Mouse (Mus musculus) v-Abl transformed pro-B cells (cell line): ENCODE measurements around the gene Rpl12.
"Not testable (repeated sequence)": the region's sequence is repeated elsewhere in the genome, so short reads cannot be mapped to it uniquely, and the experiment has no call there.

ENCODE experiments used
- in situ Hi-C, 2 experiments: fragments of 400-800 bp; cut with MboI; formaldehyde crosslinking; loops; one replicate each; pipeline ENCODE4 v1.15.1; 2025; ENCODE audit not compliant: unreplicated experiment in 2 of 2

Rpl12 gene

DNA sequence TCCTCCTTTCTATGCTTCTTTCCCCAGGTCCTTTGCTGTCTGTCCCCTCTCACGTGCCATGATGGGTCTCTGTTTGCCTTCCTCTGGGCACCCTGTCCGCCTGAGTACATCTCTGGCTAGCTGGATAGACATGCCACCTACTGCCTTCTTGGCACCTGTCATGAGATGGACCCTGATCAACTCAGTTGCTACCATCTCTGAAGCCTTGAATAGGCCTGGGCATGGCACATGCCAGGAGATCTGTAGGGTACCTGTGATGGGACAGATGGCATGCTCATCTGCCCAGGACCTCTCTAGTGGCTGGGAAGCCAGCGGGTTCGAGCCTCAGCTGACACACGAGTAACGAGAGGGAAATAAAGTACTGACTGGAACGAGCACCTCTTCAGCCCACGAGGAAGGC lies 12.9 kb downstream of the Rpl12 start:
- in situ Hi-C loops = no loop called here

DNA sequence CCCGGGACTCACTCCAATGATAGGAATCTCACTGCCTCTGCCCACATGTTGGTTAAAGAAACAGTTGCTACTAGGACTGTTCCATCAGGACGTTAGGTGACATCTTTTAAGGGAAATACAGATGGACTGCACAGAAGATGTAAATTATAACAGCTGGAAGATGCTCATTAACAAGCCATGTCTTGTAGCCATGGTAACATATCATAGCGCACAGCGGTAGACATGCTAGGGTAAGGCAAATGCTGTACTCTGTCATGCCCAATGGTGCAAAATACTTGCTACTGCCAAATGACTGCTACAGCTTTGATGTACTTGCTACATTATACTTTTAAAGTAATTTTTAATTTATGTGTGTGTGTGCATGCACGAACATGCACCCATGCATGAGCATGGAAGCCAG lies 15.8 kb downstream of the Rpl12 start:
- in situ Hi-C loops = no loop called here

DNA sequence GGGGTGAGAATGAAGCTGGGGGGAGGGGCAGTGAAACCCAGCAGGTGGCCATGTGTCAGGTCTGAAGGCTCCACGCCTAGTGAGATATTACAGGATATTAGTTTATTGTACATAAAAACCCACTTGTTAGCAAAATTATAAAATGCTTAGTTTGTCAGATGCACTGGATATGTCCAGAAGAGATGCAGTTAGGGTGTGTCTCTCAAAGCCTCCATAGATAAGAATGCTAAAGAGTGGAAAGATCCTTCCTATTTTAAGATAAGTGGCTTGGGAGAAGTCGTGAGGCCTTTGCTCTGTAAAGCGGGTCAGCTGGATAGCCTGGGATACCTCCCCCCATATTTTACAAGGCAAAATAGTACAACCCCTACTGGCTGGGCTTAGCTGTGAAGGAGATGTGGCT lies 17.3 kb downstream of the Rpl12 start:
- in situ Hi-C loops = no loop called here

DNA sequence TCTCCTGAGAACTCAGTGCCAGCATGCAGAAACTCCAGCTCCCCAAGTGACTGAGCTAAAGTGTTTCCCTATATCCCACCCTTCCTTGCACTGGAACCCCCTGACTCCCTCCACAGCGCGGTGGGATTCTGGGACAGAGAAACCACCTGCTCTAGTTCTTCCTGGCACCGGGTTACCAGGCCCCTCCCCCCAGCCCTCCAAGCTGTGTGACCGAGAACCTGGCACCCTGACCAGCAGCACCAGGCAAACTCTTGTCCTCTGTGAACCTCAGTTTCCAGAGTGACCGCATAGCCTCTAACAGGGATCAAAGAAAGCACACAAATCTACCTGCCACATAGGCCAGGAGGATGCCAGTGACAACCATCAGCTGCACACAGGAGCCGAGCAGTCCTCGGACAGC lies 18.3 kb downstream of the Rpl12 start:
- in situ Hi-C loops = no loop called here

DNA sequence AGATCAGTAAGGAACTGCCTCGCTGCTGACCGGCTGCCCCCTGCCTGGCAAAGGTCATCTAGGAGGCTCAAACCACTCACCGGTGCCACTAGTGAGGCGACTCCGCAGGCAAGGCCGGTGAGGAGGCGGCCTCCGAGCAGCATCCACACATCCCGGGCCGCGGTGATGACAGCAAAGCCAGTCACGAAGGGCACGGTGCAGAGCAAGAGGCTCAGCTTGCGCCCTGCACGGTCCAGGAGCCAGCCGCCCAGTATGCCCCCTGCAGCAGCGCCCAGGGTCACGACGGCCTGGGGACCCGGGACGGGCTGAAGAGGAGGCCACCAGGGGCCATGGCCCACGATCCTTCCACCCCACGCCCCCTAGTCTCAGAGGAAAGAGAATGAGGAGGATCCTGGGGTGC lies 19.9 kb downstream of the Rpl12 start:
- in situ Hi-C loops = no loop called here

DNA sequence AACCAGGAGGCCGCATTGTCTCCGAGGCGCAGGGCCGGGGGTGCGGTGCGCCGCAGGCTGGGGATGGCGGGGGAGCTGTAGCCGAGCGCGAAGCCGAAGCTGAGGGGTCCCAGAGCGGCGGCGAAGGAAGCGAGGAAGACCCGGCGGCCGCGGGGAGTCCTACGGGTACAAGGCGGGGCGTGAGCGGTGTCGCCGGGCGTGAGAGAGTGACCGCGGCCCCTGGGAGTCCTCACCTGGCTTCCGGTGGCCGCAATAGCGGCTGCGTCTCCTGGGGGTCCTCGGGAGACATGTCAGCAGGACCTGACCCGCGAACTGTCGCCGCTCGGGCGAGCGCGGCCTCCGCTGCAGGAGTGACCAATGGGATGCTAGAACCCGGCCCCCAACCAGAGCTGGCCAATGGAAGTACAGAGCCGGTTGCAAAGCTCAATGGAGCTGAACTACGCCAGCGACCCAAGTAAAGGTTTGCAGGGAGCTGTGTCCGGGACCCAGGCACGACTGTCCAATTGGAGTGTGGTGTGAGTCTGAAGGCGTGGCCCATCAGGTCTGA lies 20.4 kb downstream of the Rpl12 start, which contains the start of gene Slc2a8:
Slc2a8 (minus strand) TSS at position 359 of the 547 bp plus-strand sequence.
- in situ Hi-C loops = no loop called here

DNA sequence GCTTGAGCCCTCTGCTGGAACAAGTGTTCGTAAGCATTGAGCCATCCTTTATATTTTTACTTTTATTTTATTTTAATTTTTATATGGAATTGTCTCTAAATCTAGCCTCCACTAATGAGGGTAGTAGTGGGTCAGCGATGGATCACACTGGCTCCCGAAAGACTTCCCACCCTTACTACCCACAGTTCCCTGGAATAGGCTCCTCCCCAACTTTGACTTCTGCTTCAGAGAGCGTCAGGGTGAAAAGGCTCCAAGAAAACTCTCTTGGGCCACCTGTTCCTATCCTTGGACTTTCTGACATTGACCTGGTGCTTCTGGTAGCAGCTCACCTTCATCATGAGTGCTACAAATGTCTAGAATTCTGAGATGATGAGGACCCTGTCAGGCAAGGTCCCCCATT lies 21.3 kb downstream of the Rpl12 start:
- in situ Hi-C loops = no loop called here

DNA sequence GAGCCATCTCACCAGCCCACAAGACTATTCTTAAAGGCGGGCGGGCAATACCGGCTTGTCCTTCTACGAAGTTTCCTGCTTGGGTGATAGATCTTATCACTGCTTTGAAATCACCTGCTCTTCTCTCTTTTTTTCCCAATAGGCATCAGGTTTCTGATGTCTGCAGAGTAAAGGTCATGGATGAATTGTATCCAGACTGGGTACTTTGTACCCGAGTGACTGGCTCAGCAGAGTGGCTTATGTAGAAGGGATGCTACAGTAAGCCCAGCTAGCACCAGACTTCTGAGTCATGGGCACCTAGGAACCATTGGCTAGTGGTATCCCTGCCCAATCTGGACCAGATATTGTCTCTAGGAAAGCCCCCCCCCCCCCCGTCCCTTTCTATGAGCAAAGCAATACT lies 22.3 kb downstream of the Rpl12 start:
- in situ Hi-C loops = no loop called here

DNA sequence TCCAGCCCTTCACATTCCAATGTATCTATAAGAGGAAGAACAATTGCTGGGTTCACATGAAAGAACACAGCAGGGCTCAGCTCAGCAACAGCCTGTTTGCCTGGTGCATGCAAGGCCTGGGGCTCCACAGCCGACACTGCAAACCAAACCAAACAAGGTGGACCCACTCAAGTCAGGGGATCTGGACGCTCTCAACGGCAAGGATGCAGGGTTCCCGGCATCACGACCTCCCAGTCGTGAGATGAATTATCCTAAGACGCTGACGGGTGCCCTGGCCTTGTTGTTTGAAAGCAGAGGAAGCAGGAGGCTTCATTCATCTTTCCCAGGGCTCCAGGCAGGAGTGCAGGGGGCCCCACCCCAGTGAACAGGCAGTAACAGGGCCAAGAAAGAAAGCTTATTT lies 24.5 kb downstream of the Rpl12 start:
- in situ Hi-C loops = loop anchor here in 1 of 2 experiments (5.0 kb wide), 1 partner anchor 146 kb away; the partner anchor contains the start of gene Garnl3

DNA sequence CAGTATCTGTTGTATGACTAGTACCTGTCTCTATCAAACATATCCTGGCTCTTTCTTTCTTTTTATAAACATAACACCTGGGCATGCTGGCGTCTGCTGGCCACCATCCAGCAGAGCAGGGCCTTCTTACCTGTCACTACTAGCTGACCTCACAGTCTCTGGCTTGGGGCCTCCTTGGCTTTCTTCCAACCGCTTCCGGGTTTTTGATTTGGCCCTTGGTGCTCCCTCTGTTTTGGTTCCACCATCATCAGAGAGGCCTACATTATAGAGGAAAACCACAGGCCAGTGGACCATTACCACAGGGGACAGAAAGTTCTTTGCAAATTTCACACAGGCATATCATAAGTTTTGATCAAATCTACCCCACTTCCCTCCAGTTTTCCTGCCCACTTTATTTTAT lies 28.0 kb downstream of the Rpl12 start:
- in situ Hi-C loops = loop anchor here in 1 of 2 experiments (5.0 kb wide), 1 partner anchor 143 kb away; the partner anchor contains the start of gene Garnl3

DNA sequence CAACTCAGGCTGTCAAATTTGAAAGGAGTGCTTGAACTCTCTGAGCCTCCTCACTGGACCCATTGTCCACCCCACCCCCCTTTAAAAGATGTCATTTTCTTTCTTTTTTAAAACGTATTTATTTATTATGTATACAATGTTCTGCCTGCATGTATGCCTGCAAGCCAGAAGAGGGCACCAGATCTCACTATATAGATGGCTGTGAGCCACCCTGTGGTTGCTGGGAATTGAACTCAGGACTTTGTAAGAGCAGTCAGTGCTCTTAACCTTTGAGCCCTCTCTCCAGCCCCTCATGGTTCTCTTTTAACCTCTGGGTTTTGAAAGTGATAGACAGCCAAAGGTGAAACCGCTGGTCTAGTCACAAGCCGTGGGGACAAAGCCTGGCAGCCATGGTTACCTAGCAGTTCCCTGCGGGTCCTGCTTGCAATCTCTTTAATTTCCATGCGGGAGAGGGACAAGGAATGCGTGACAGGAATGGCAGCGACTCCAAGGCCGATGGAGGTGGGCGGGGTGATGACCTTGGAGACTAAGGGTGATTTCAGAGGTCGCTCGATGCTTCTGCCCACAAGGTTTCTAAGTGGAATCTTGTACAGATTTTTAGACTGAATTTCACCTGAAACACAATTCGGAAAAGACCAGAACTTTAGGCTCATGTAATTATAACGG lies 28.9 kb downstream of the Rpl12 start:
- in situ Hi-C loops = loop anchor here (5.0 to 10.0 kb wide), 2 partner anchors 33 to 365 kb away; no protein-coding TSS in a partner anchor

DNA sequence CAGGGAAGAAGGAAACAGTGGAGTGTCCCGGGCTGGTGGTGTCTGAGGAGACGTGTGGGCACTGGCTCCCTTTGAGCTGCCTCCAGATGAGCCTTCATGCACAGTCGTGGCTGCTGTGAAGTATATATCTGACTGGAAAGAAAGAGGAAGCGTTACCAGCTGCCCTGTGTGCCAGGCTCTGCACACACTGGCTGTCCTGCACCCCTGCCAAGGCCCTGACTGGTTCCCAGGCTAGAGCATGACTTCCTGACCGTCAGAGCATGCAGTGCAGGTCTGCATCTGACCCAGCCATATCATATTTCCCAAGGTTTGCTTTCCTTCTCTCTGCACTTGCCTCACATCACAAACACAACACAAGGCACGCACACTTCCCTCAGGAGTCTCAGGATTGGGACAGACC lies 30.8 kb downstream of the Rpl12 start:
- in situ Hi-C loops = loop anchor here (5.0 to 10.0 kb wide), 2 partner anchors 35 to 363 kb away; no protein-coding TSS in a partner anchor

DNA sequence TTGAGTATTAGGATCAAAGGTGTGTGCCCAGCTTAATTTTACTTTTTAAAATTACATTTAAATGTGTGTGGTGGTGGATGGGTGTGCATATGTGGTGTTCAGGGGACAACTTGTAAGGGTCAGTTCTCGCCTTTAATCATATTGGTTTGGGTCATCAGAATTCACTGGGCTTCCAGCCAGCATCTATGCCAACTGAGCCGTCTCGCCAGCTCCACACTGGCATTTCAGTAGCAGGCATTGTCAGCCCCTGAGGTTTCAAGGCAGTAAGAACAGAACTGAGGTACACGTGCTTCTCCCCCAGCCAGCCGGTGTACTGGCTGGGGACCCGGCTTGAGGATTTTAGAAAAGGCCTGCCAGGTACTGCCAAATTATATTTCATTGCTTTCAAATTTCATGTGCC lies 35.7 kb downstream of the Rpl12 start:
- in situ Hi-C loops = loop anchor here in 1 of 2 experiments (10.0 kb wide), 1 partner anchor 358 kb away; no protein-coding TSS in a partner anchor

DNA sequence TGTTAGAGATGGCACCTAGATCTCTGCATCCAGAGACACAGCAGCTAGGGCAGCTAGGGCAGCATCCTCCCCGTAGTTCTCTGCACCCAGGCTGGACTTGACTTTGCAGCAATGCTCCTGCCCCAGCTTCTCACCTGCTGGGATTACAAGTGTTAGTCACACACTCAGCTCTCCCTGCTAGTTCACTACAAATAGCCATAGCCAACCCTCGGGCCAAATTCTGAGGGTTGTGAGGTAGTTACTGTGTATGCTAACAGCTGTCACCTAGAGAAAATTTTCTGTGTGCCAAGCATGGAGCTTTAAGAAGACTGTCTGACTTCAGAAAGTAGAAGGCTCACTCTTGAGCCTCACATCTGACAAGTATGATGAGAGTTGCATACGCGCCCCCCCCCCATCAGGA lies 36.4 kb downstream of the Rpl12 start:
- in situ Hi-C loops = loop anchor here in 1 of 2 experiments (10.0 kb wide), 1 partner anchor 357 kb away; no protein-coding TSS in a partner anchor

DNA sequence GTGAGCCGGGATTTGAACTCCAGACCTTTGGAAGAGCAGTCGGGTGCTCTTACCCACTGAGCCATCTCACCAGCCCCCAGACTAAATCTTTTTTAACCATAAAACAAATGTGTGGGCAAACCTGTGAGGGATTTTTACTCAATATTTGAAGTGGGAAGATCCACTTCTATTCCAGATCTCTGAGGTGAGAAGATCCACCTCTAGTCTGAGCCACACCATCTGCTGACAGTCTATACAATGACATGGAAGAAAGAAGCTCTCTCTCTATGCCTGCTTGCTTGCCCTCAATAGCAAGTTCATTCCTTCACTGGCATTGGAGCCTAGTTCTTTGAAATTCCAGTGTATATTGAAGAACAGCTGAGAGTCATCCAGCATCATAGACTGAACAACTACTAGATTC lies 38.4 kb downstream of the Rpl12 start:
- in situ Hi-C loops = loop anchor here in 1 of 2 experiments (10.0 kb wide), 1 partner anchor 355 kb away; no protein-coding TSS in a partner anchor

DNA sequence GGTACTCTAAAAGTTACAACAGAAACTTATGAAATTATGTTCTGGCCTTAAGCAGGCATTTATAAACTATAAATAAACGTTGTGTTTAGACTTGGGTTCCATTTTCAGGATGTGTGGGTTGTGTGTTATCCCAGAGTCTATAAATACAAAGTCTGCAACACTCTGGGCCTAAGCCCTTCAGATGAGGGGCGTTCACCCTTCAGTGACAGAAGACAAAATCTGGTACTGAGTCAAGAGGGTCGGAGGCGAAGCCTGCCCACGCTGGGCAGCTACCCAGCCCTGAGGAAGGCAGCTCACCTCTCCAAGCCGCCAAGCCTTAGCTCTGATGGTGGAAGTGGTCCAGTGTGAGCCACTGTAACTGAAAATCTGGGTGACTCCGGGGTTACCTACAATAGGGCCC lies 40.8 kb downstream of the Rpl12 start:
- in situ Hi-C loops = no loop called here

DNA sequence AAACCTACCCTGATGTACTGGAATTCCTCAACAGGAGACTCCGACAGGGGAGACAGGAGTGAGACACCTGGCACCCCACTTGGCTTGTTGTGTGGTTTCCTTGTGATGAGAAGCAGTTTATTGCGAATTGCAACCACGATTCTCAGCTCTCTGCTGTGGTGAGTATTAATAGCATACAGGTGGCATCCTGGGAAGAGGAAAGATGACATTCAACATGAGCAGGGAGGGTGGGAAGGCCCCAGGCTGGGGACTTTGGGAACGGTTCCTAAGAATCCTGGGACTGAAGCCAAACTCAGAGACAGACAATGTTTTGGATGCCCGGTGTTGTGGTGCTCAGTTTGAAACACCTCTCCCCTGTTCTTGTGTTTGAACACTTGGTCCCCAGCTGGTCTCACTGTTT lies 43.7 kb downstream of the Rpl12 start:
- in situ Hi-C loops = no loop called here

DNA sequence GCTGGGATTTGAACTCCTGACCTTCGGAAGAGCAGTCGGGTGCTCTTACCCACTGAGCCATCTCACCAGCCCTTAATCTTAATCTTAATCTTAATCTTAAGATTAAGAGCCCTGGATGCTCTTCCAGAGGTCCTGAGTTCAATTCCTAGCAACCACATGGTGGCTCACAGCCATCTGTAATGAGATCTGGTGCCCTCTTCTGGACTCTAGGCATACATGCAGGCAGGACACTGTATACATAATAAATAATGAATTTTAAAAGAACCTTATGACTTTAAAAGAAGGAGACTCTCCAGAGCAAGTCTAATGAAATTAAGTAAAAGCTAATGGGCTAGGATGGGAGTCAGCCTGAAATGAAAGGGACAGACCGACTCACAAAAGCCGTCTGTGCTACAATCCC lies 47.7 kb downstream of the Rpl12 start:
- in situ Hi-C loops = not testable (repeated sequence)

DNA sequence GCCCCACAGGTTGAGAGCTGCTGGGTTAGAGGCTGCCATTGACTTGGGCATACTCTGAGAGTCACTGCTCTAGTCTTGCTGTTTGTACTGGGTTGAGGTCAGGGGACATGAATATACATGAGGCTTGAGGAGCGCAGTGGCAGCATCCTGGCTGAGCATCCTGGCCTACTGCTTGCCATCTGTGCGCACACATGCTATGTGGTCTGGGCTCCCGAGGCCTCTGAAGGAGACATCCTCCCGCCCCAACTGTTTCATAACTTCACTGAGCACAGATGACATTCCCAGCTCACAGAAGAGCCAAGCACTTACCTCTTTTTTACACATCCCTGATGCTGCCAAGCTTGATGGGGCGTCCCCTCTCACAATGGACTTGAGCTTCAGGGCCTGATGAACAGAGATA lies 53.5 kb downstream of the Rpl12 start:
- in situ Hi-C loops = loop anchor here in 1 of 2 experiments (5.0 kb wide), 1 partner anchor 78 kb away; no protein-coding TSS in a partner anchor
